ENCODE assay signal across 9 mouse cellular contexts in the genomic region with DNA sequence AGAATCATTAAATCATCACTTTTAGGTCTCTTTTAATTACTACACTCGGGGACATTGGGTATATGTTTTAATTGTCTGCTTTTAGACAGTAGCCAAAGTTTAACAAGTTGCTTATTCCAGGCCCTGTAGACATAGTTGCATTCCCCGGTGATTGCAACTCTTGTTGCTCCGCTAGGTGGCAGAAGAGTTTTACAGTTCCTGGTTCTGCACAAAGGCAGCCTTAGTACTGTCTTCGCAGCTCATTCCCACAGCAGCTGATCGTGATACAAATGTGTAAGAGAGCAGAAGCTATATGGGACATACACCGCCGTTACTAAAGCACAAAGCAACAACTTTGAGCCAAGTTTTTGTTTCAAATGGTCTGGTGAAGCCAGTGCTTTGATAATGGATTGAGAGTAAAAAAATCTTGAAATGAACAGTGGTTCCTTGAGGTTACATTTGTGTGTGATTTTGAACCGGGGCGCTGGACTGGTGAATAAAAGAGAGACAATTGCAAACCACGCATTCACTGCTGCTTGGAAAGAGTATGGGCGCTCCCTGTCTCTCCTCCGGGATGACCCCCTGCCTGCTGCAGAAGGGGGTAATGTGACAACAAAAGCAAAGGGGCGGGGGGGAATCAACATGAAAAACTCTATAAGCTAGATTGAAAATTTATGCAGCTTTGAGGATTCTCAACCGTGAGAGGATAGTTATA.
A peak's percentile ranks its signal among the peaks of the same experiment; 100 is the strongest.
DNase-seq lines count a peak whose midpoint lies in the region; ATAC-seq and TF ChIP-seq lines count a peak whose summit lies in the region.
"Had no signal": no experiment of that assay in that cellular context is flagged by ENCODE, and none has a peak within 500 bp of the region (broad histone marks: within the 10 kb centered on the region; RNA-seq: fewer than 3 reads in every experiment).

No protein-coding gene starts in this region.

- no peaks in the 10 kb centered on the region for H3K9me3 ChIP-seq in midbrain, embryonic 14.5 days (ENCODE audit: control insufficient read depth, low read length)
- H3K9me3 ChIP-seq: liver, embryonic 13.5 days had no signal

- peak overlapping the region; percentile 50 for H3K9ac ChIP-seq in midbrain, embryonic 14.5 days (replicated peaks; ENCODE audit: low read length)
- H3K9ac ChIP-seq: liver, embryonic 13.5 days had no signal

- peak overlapping the region; percentile 55 for H3K4me2 ChIP-seq in midbrain, embryonic 14.5 days (ENCODE audit: low read length)
- H3K4me2 ChIP-seq: liver, embryonic 13.5 days had no signal

- no peaks in the 10 kb centered on the region for H3K27me3 ChIP-seq in midbrain, embryonic 14.5 days (ENCODE audit: control insufficient read depth, insufficient read depth, low read length)
- H3K27me3 ChIP-seq: liver, embryonic 13.5 days had no signal

- intact Hi-C loops in gastrocnemius, adult 2 months (cut with DNase I): no loop called here
- intact Hi-C loops in left cerebral cortex, postnatal 10 days (cut with DNase I): loop anchor here (5.0 kb wide), 1 partner anchor 578 kb away; no protein-coding TSS in a partner anchor

- no peak overlapping the region for H3K27ac ChIP-seq in gastrocnemius, adult 2 months
- peak overlapping the region; percentile 76 for H3K27ac ChIP-seq in midbrain, embryonic 14.5 days (replicated peaks; ENCODE audit: low read depth, low read length)
- H3K27ac ChIP-seq: liver, embryonic 13.5 days had no signal

- H3K36me3 ChIP-seq in midbrain, embryonic 14.5 days (ENCODE audit: control insufficient read depth, insufficient read depth, low read length): no peaks in the 10 kb centered on the region
- H3K36me3 ChIP-seq: liver, embryonic 13.5 days had no signal

- H3K4me1 ChIP-seq in midbrain, embryonic 14.5 days (ENCODE audit: control insufficient read depth, insufficient read depth, low read length): peaks cover 14% of the 10 kb centered on the region
- H3K4me1 ChIP-seq: liver, embryonic 13.5 days had no signal

- peak; percentile 58; the same call in 1 of the 2 replicates for ATAC-seq in common myeloid progenitor, adult 5-6 weeks (replicated peaks; ENCODE audit: low read depth, poor library complexity, severe bottlenecking)
- ATAC-seq in midbrain, embryonic 14.5 days (ENCODE audit: low FRiP score, low TSS enrichment): peak; percentile 89

- WGBS in midbrain, embryonic 14.5 days: 7% methylated on average over 14 of the region's 14 CpGs

- H3K4me3 ChIP-seq in gastrocnemius, adult 2 months: no peak overlapping the region
- H3K4me3 ChIP-seq in midbrain, embryonic 14.5 days (replicated peaks; ENCODE audit: low read depth, low read length): peak overlapping the region; percentile 27
- H3K4me3 ChIP-seq: liver, embryonic 13.5 days had no signal

- TF ChIP-seq CTCF in gastrocnemius, adult 2 months (IDR thresholded peaks at IDR 0.05): peak; percentile 72

- peak; percentile 51 for DNase-seq in adrenal gland, adult 2 months
- DNase-seq in gastrocnemius, adult 2 months: peak; percentile 45
- peak; percentile 28 for DNase-seq in kidney, adult 11 months
- DNase-seq in left cerebral cortex, postnatal 10 days (ENCODE audit: extremely low spot score in 1 of 2, low spot score in 2 of 2): peak; percentile 71 to 91
- peak; percentile 96 for DNase-seq in midbrain, embryonic 14.5 days
- DNase-seq in telencephalon, adult 2 months (ENCODE audit: low read depth, low spot score): peak; percentile 80
- no peak for DNase-seq in thymus, postnatal 14 days
- DNase-seq: liver, embryonic 13.5 days had no signal
